Mouse (Mus musculus) gastrocnemius, adult 2 months (tissue): Measurements from ENCODE around the gene Camk1d. TPM values are rescaled to one million over a fixed set of nuclear protein-coding genes. Genes with fewer than 3 reads are reported as not detected.

Experiments used
- DNase-seq: peaks from one replicate; pipeline ENCODE4 v3.0.0; 2022
- H3K27ac ChIP-seq: fragments of 200-600 bp; 2 replicates; pipeline ENCODE4 v1.8.1; 2022; ENCODE audit warnings: mild to moderate bottlenecking
- H3K4me3 ChIP-seq: fragments of 200-600 bp; 2 replicates; pipeline ENCODE4 v1.8.1; 2022; ENCODE audit warnings: mild to moderate bottlenecking, moderate library complexity
- CTCF ChIP-seq: fragments of 200-600 bp; IDR thresholded peaks from 2 replicates; pipeline ENCODE4 v1.8.1; 2022; ENCODE audit warnings: antibody characterized with exemption, mild to moderate bottlenecking, moderate library complexity
- intact Hi-C: fragments of 180-260 bp; cut with DNase I; formaldehyde crosslinking; loops from one replicate; pipeline ENCODE4 v1.15.1; 2025
- total RNA-seq, 2 experiments: library from RNA; stranded (reverse); gene quantifications; 2 replicates each; pipeline ENCODE4 v1.2.3; 2021

Gene Camk1d
- total RNA-seq, 2 experiments from 2014 or later = 1.6 TPM

DNA sequence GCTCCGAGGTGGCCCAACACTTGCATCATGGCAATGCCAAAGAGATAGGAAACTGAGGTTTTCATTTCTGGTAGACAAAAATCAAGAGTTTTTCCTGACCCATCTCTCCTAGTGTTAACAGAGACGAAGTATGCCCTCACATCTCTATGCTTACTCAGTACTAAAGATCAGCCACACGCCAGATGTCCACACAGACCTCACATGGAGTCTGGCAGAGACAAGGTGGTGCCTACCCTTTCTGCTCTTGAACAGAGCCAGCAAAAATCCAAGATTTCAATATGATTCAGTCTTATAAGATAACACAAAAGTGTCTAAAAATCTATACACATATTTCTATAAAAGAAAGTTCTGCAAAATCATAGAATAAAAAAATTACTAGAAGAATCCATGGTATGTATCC, 227.0 kb downstream of the Camk1d start:
- intact Hi-C loops = no loop called here
- DNase-seq = no peak
- no peak for TF ChIP-seq CTCF
- H3K4me3 ChIP-seq = no peak overlapping the region
- no peak overlapping the region for H3K27ac ChIP-seq

DNA sequence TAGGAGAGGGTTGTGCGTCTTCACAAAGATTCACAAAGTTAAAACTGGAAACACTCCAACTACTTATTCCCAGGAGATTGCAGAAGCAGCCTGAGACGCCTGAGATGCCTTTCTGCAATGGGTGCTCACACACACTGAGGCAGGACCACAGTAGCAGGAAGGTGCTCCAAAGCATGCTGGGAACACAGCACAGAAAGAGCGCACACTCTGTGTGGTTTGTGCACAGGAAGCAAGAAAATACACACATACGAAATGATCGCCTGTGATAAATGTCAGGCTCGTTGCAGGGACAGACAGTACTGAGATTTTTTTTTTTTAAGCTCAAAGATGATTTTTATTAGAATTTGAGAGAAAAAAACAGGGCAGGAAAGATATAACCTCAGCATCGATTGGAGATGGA, 227.7 kb downstream of the Camk1d start:
- no peak for DNase-seq
- Histone ChIP-seq H3K4me3 (no peak overlapping the region), H3K27ac (no peak overlapping the region)
- no peak for TF ChIP-seq CTCF
- intact Hi-C loops = no loop called here

DNA sequence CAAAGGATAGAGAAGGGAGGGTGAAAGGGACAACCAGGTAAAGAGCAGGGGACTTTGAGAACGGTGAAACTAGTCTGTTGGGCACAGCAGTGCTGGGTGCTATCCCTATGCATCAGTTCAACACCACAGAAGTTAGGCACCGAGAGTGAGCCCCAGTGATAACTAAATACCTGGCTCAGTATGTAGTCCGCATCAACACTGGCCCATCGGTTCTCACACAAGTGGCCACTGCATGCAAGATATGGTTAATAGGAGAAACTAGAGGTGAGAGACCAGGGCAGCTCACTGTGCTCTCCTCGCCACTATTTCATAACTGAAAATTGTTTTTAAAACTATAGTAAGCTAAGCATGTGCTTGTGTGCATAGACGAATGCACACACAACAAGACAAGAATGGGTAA, 228.5 kb downstream of the Camk1d start:
- no peak for TF ChIP-seq CTCF
- H3K27ac ChIP-seq = no peak overlapping the region
- no peak overlapping the region for H3K4me3 ChIP-seq
- no peak for DNase-seq
- intact Hi-C loops = no loop called here

DNA sequence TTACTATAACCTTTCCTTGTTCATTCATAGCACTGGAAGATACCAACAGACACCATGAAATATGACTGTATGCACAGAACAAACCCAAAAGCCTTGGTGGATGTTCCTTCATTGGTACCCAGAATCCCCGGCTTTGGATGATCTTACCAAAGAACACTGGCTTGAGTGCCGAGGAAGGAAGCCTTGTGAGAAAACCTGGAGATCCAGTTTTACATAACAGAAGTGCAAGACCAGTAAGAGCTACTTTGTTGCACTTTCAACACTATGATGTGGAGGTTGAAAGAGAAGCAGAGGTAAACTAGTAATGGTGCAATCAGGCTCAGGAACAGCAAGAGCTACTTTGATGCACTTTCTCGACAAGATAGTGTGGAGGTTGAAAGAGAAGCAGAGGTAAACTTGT, 234.4 kb downstream of the Camk1d start:
- intact Hi-C loops = no loop called here
- Histone ChIP-seq H3K4me3 (no peak overlapping the region), H3K27ac (no peak overlapping the region)
- no peak for TF ChIP-seq CTCF
- DNase-seq = no peak

DNA sequence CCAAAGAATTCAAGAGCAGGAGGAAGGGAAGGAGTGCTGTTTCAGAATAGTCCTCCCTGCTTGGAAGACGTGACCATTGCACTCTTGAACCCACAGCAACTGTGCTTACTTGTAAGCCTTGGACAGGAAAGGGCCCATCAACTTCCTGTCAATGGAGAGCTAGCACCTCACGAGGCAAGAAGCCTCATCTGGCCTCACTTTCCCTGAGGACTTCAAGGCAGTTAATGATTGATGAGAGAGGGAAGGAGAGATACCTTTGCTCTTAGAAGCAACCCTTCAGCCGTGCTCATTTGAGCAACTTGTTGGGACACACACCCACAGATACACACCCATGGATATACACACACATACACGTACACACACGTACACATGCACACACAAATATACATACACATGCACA, 235.6 kb downstream of the Camk1d start:
- no peak for TF ChIP-seq CTCF
- H3K27ac ChIP-seq = no peak overlapping the region

DNA sequence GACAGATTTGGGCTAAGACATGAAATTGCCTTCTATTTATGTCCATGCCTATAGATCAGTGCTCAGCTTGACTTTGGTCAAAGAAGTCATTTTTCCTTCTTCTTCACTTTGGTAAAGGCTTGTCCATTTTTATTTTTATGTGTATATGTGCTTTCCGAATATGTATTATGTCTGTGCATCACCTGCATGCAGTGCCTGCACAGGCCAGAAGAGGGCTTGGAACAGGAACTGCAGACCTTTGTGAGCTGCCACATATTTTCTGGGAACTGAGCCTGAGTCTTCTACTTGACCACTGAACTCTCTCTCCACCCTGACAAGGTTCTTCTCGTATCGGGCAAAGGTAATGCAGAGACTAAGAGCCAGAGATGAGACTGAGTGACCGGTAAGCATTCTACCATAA, 236.1 kb downstream of the Camk1d start:
- peak; percentile 17; the same call in 1 of the 2 replicates for TF ChIP-seq CTCF
- Histone ChIP-seq H3K27ac (no peak overlapping the region), H3K4me3 (no peak overlapping the region)
- intact Hi-C loops = no loop called here
- DNase-seq = no peak

More for the DNA sequence above, 235.6 kb downstream of the Camk1d start:
- H3K4me3 ChIP-seq = no peak overlapping the region
- intact Hi-C loops = no loop called here
- DNase-seq = no peak

DNA sequence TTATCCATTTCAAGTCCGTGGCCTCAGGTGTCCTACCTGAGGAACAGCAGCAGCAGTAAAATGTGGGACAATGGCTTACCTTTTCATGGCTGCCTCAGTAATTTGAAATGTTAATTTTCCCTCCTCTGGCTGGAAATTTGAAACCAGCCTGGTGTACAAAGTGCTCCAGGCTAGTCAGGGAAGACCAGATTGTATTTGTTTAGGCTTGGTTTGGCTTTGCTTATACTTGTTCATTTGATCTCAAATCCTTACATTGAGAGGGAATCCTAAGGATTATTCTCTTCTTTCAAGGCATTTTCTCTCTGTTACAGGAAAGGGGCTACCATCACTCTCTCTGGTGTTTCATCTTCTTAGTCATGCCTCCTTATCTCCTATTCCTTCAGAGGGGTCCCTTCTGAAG, 236.8 kb downstream of the Camk1d start:
- H3K4me3 ChIP-seq = no peak overlapping the region
- intact Hi-C loops = no loop called here
- DNase-seq = no peak
- no peak overlapping the region for H3K27ac ChIP-seq
- no peak for TF ChIP-seq CTCF

DNA sequence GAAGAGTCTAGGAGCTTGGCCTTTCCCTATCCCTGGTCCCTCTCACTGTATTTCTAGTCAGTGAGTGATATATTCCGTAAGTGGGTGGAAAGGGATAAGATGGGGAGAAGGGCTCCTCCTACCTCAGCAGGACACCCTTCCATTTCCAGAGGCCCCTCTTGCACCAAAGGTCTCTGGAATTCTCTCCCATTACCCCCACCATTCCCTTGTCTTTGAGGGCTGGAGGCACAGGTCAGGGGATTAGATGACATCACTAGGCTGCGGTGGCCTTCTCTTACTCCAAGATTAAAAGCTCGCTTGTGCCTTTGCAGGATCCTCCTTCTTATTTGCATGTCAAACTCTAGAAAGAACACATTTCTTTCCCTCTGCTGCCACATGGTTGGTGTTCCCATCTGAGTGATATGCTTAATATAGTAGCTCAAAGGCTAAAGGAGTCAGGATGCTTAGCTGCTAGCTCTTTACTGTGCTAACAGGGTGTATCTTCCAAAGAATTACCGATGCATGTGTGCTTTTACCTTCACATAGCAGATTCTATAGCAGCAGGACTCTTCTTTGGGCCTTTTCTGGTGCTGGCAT, 244.9 kb downstream of the Camk1d start:
- TF ChIP-seq CTCF = no peak
- H3K4me3 ChIP-seq = no peak overlapping the region
- no peak for DNase-seq
- intact Hi-C loops = no loop called here
- no peak overlapping the region for H3K27ac ChIP-seq

DNA sequence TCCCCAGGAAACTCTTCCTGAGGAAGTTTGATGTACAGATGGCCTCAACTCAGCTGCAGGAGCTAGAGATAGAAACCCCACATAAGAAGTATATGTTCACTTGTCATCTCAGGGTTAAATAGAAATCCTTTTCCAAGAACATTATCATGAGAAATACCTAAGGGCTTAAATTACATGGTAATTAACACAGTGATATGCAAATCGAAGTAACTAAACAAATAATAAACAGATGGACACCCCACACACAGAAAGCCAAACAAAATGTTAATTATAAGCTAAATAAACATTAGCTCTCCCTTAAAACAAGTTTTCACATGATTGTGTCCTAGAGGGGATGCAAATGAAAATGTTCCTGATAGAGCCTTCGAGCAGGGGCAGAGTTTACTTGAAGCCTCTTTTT, 246.8 kb downstream of the Camk1d start:
- intact Hi-C loops = no loop called here
- TF ChIP-seq CTCF = no peak
- Histone ChIP-seq H3K4me3 (no peak overlapping the region), H3K27ac (no peak overlapping the region)
- DNase-seq = no peak

DNA sequence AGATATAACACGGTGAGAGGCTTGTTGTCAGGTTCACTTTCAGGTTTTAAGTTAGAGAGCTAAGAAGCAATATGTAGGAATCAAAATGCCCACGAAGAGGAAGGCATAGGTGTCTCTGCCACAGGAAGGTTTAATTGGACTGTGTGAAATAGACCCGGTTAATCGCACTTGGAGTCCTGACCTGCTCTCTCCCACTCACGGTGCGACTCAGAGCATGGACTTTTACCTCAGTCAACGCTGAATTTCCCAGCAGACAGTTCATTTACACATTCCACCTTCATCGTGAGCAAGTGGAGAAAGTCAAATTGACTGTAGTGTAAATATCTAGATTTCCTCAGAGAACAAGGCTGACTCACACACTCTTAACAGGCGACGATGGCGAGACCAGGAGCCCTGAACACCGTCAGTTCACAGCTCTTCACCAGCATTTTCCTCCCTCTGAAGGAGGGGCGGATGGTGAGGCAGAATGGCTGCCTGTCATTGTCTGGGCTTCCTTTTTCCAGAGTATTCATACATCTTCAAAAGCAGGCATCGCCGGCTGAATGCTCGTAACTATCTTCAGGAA, 255.6 kb downstream of the Camk1d start:
- Histone ChIP-seq H3K27ac (no peak overlapping the region), H3K4me3 (no peak overlapping the region)
- TF ChIP-seq CTCF = no peak
- no peak for DNase-seq
- intact Hi-C loops = no loop called here

DNA sequence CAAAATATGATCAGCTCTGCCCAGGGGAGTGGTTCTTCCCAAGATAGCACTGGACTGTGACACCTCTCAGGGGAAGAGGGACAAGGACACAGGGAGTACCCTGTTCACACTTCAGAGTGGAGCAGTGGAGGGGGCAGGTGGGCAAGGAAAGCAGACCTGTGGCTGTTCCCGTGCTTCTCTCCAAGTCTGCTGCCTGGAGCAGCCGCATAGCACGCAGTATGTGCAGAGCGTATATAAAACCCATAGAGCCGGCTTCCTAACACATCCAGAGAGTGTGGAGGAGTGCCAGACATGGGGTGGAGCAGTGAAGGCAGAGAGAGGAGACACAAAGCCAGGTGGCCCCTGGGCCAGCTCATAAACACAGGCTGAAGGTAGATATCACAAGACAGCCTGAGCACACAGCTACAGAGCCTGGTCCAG, 256.2 kb downstream of the Camk1d start:
- no peak for TF ChIP-seq CTCF
- DNase-seq = no peak
- no peak overlapping the region for H3K27ac ChIP-seq
- no peak overlapping the region for H3K4me3 ChIP-seq
- intact Hi-C loops = no loop called here

DNA sequence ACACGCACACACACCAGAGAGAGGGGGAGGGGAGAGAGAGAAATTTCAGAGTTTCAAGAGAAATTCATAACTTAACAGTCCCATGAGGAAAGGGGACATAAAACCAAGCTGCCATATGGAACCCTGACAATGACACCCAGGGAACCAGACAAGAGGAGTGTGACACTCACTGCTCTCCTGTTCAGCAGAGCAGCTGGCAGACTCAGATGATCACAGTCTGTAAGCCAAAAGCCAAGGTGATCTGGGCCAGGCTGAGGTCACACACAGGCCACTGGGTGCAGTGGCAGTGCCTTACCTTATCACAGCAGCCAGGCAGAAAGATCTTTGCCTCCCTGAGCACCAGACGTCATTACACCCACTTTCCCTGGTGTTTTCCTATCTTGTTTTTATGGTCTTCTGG, 258.2 kb downstream of the Camk1d start:
- Histone ChIP-seq H3K4me3 (no peak overlapping the region), H3K27ac (no peak overlapping the region)
- intact Hi-C loops = no loop called here
- peak; percentile 26 for DNase-seq
- no peak for TF ChIP-seq CTCF

DNA sequence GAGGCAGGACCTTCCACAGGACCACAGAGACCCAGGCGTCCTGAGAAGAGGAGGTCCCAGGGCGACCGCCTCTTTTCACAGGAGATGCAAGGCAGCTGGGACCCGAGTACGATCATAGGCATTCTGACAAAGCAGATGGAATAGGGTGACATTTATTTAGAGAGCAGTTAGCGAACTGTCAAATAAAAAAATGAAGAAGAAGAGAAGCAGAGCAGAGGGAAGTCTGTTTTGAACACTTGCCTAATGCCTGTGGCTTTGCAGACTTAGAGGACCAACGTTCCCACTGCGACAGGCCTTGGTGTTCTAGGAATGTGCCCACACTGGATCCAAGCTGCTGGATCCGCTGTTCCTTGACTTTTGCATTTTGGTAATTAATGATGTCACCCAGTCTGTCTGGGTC, 259.5 kb downstream of the Camk1d start:
- intact Hi-C loops = loop anchor here (5.0 kb wide), 3 partner anchors 262 to 538 kb away; partner anchors contain the start of gene Phyh

DNA sequence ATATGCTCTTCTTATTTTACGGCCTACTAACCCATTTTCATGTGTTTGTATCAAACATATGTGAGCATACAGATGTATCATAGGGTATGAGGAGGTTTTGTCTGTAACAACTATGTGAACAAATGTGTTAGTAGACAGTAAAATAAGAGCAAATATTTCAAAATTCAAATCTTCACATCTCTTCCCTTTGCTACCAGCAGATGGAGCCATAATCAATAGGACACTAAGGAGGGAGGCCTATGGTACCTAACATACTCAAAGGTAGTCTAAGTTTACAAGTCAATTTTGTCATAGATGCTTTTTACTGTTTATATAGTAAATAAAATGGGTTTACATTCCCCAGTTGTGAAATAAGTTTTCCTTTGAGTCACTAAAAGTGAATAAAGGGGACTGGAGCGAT, 262.7 kb downstream of the Camk1d start:
- TF ChIP-seq CTCF = peak; percentile 76
- DNase-seq = no peak
- Histone ChIP-seq H3K4me3 (no peak overlapping the region), H3K27ac (no peak overlapping the region)
- intact Hi-C loops = loop anchor here (1.0 to 5.0 kb wide), 4 partner anchors 266 to 534 kb away; partner anchors contain the start of gene Phyh

More for the DNA sequence above, 259.5 kb downstream of the Camk1d start:
- no peak overlapping the region for H3K4me3 ChIP-seq
- no peak overlapping the region for H3K27ac ChIP-seq
- TF ChIP-seq CTCF = no peak
- no peak for DNase-seq
